Mouse (Mus musculus) c-Kit-positive CD71-positive TER-119-positive erythroid progenitor cells, embryonic 14.5 days (primary cell): ENCODE results near the gene Pml.

Source experiments
- DNase-seq: peaks from one replicate; pipeline ENCODE4 v3.0.0-alpha.2; 2013; ENCODE audit warnings: low spot score

Pml gene

GRCm38 (mm10) chr9:58249592-58250192, at the start of gene Pml:
Gene Pml (minus strand): TSS chr9:58249786.
- peak; percentile 78 for DNase-seq

GRCm38 (mm10) chr9:58297961-58298477, 48.4 kb upstream of the Pml start:
- DNase-seq: no peak

GRCm38 (mm10) chr9:58297065-58297464, 47.5 kb upstream of the Pml start:
- no peak for DNase-seq

GRCm38 (mm10) chr9:58295766-58296361, 46.3 kb upstream of the Pml start:
- no peak for DNase-seq

- DNase-seq: no peak
Observed at GRCm38 (mm10) chr9:58295345-58295744, 45.8 kb upstream of the Pml start.

GRCm38 (mm10) chr9:58294527-58294926, 44.9 kb upstream of the Pml start:
- DNase-seq: no peak

GRCm38 (mm10) chr9:58289901-58290300, 40.3 kb upstream of the Pml start:
- no peak for DNase-seq

GRCm38 (mm10) chr9:58289090-58289489, 39.5 kb upstream of the Pml start:
- no peak for DNase-seq

- no peak for DNase-seq
Observed at GRCm38 (mm10) chr9:58283431-58283830, 33.8 kb upstream of the Pml start.

- peak; percentile 59 for DNase-seq
Observed at GRCm38 (mm10) chr9:58281597-58281996, 32.0 kb upstream of the Pml start.

- DNase-seq: peak; percentile 86
Observed at GRCm38 (mm10) chr9:58280259-58281109, 30.9 kb upstream of the Pml start.

GRCm38 (mm10) chr9:58279780-58280179, 30.2 kb upstream of the Pml start:
- no peak for DNase-seq

GRCm38 (mm10) chr9:58278821-58279723, 29.5 kb upstream of the Pml start:
- DNase-seq: no peak

GRCm38 (mm10) chr9:58278313-58278712, 28.7 kb upstream of the Pml start:
- no peak for DNase-seq

- no peak for DNase-seq
Observed at GRCm38 (mm10) chr9:58276346-58276745, 26.8 kb upstream of the Pml start.

- DNase-seq: no peak
Observed at GRCm38 (mm10) chr9:58275797-58276196, 26.2 kb upstream of the Pml start.

GRCm38 (mm10) chr9:58275115-58275774, 25.7 kb upstream of the Pml start:
- DNase-seq: no peak

- DNase-seq: no peak
Observed at GRCm38 (mm10) chr9:58274626-58275025, 25.0 kb upstream of the Pml start.

- no peak for DNase-seq
Observed at GRCm38 (mm10) chr9:58274101-58274604, 24.6 kb upstream of the Pml start.

GRCm38 (mm10) chr9:58272855-58273254, 23.3 kb upstream of the Pml start:
- DNase-seq: no peak

- DNase-seq: no peak
Observed at GRCm38 (mm10) chr9:58272068-58272541, 22.5 kb upstream of the Pml start.
